ENCODE assay signal across 8 mouse cellular contexts in the genomic region with DNA sequence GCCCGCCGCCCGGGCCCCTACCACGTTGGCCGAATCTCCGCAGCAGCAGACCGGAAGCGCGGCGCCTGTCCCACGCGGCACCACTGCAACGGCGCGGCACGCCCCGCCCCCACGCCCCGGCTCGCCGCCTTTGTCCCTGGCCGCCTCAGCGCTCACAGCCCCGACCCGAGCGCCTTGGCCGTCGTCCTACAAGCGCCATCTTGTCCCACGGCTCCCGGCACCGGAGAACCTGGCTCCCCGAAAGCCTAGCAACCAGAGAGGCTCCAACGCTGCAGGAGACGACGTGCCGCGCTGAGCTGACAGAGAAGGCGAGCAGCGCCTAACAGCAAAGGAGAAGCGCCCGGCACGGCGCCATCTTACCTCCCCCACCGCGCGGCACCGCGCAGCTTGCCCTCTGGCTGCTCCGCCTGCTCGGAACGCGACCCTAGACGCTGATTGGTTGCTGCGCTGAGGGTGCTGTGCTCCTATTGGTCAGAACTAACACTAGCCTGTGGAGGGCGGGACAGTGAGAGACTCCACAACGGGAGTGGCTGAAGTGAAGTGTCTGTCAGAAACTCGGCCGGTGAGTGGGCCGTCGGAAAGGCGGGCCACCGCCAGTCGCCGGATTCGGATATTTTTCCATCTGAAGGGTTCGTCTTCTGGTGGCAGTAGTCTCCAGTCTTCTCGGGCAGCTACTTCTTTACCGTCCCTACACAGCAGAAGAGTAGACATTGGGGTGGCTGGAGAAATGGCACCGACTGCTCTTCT. TPM values are rescaled to one million over a fixed set of nuclear protein-coding genes. Genes with fewer than 3 reads are reported as not detected.
A peak's percentile ranks its signal among the peaks of the same experiment; 100 is the strongest.
DNase-seq lines count a peak whose midpoint lies in the region; ATAC-seq and TF ChIP-seq lines count a peak whose summit lies in the region.

A gene (minus strand): TSS at position 384 of the 747 bp plus-strand sequence.

- no peaks in the 10 kb centered on the region for H3K27me3 ChIP-seq in forebrain, embryonic 10.5 days (ENCODE audit: poor library complexity, severe bottlenecking)
- H3K27me3 ChIP-seq in heart, embryonic 15.5 days: no peaks in the 10 kb centered on the region
- H3K27me3 ChIP-seq in liver, embryonic 14.5 days (ENCODE audit: control insufficient read depth, insufficient read depth, low read length): no peaks in the 10 kb centered on the region
- no peaks in the 10 kb centered on the region for H3K27me3 ChIP-seq in neural tube, embryonic 11.5 days (ENCODE audit: control insufficient read depth, insufficient read depth, low read length)
- no peaks in the 10 kb centered on the region for H3K27me3 ChIP-seq in stomach, postnatal 0 days (ENCODE audit: control insufficient read depth, insufficient read depth, low read length)

- no peak for TF ChIP-seq EP300 in liver, embryonic 14.5 days (IDR thresholded peaks at IDR 0.05; ENCODE audit: low read depth)
- TF ChIP-seq EP300 in stomach, postnatal 0 days (optimal IDR thresholded peaks at IDR 0.05): peak; percentile 44

- H3K4me1 ChIP-seq in forebrain, embryonic 10.5 days: peaks cover 20% of the 10 kb centered on the region
- peaks cover 10% of the 10 kb centered on the region for H3K4me1 ChIP-seq in heart, embryonic 15.5 days (replicated peaks)
- peaks cover 3 to 6% of the 10 kb centered on the region in 2 experiments for H3K4me1 ChIP-seq in liver, embryonic 14.5 days (replicated peaks; ENCODE audit: control insufficient read depth in 2 of 2, insufficient read depth in 2 of 2, low read length in 1 of 2)
- no peaks in the 10 kb centered on the region for H3K4me1 ChIP-seq in neural tube, embryonic 11.5 days (ENCODE audit: control insufficient read depth, insufficient read depth, low read length)
- H3K4me1 ChIP-seq in stomach, postnatal 0 days (replicated peaks; ENCODE audit: control insufficient read depth, insufficient read depth): 0 out of 2 replicates have a peak, but pooled peaks cover 3% of the 10 kb centered on the region

- H3K9me3 ChIP-seq in forebrain, embryonic 10.5 days: no peaks in the 10 kb centered on the region
- no peaks in the 10 kb centered on the region for H3K9me3 ChIP-seq in heart, embryonic 15.5 days (replicated peaks)
- no peaks in the 10 kb centered on the region for H3K9me3 ChIP-seq in liver, embryonic 14.5 days (ENCODE audit: control insufficient read depth, low read length)
- H3K9me3 ChIP-seq in neural tube, embryonic 11.5 days (ENCODE audit: control insufficient read depth, low read length): no peaks in the 10 kb centered on the region
- no peaks in the 10 kb centered on the region for H3K9me3 ChIP-seq in stomach, postnatal 0 days (ENCODE audit: control insufficient read depth, low read length)

- DNase-seq in CD8-positive naive resting alpha-beta T cell, adult 2 months (ENCODE audit: low read depth in 2 of 2, low spot score in 2 of 2): peak; percentile 96 to 97
- DNase-seq in c-Kit-positive CD71-negative TER-119-negative erythroid progenitor cells, embryonic 14.5 days (ENCODE audit: low read depth): peak; percentile 97
- peak; percentile 98 for DNase-seq in forebrain, embryonic 10.5 days (ENCODE audit: extremely low spot score, low spot score)
- peak; percentile 97 to 99 for DNase-seq in kidney, postnatal 25 days
- DNase-seq in liver, embryonic 14.5 days (ENCODE audit: low read depth in 3 of 3, low spot score in 3 of 3): peak; percentile 99
- peak; percentile 98 for DNase-seq in neural tube, embryonic 11.5 days (ENCODE audit: low spot score)
- DNase-seq in stomach, postnatal 0 days (ENCODE audit: low spot score): peak; percentile 97

- peak within 1 kb of the TSS; percentile 89 for H3K4me3 ChIP-seq in forebrain, embryonic 10.5 days
- H3K4me3 ChIP-seq in heart, embryonic 15.5 days: peak within 1 kb of the TSS; percentile 94
- peak within 1 kb of the TSS; percentile 72 to 83 for H3K4me3 ChIP-seq in liver, embryonic 14.5 days (ENCODE audit: insufficient read depth in 1 of 2, low read depth in 2 of 2, low read length in 2 of 2)
- peak within 1 kb of the TSS; percentile 79 for H3K4me3 ChIP-seq in neural tube, embryonic 11.5 days (ENCODE audit: low read depth, low read length)
- peak within 1 kb of the TSS; percentile 80 for H3K4me3 ChIP-seq in stomach, postnatal 0 days (ENCODE audit: low read depth, low read length)

- H3K4me2 ChIP-seq in heart, embryonic 15.5 days: peak within 1 kb of the TSS; percentile 83
- H3K4me2 ChIP-seq in liver, embryonic 14.5 days (ENCODE audit: low read depth): peak within 1 kb of the TSS; percentile 94
- H3K4me2 ChIP-seq in neural tube, embryonic 11.5 days (ENCODE audit: low read depth): peak within 1 kb of the TSS; percentile 62
- H3K4me2 ChIP-seq in stomach, postnatal 0 days (replicated peaks; ENCODE audit: low read depth): peak within 1 kb of the TSS; percentile 77

- peak; percentile 100 for ATAC-seq in heart, embryonic 15.5 days (replicated peaks; ENCODE audit: insufficient number of reproducible peaks, insufficient read depth, low FRiP score, low read depth)
- ATAC-seq in liver, embryonic 14.5 days (ENCODE audit: insufficient read depth): peak; percentile 99
- peak; percentile 100 for ATAC-seq in neural tube, embryonic 11.5 days (ENCODE audit: insufficient read depth, low FRiP score, low TSS enrichment)
- peak; percentile 100 for ATAC-seq in stomach, postnatal 0 days (ENCODE audit: low FRiP score, low TSS enrichment)

- WGBS in forebrain, embryonic 10.5 days: under 1% methylated on average over 70 of the region's 70 CpGs
- under 1% methylated on average over 66 of the region's 70 CpGs for WGBS in heart, embryonic 15.5 days
- under 1% methylated on average over 69 of the region's 70 CpGs for WGBS in liver, embryonic 14.5 days (ENCODE audit: insufficient replicate concordance)
- under 1% methylated on average over 69 of the region's 70 CpGs for WGBS in neural tube, embryonic 11.5 days
- under 1% methylated on average over 68 of the region's 70 CpGs for WGBS in stomach, postnatal 0 days

- H3K36me3 ChIP-seq in forebrain, embryonic 10.5 days (replicated peaks): peaks cover 56% of the 10 kb centered on the region
- H3K36me3 ChIP-seq in heart, embryonic 15.5 days: peaks cover 31% of the 10 kb centered on the region
- peaks cover 21% of the 10 kb centered on the region for H3K36me3 ChIP-seq in liver, embryonic 14.5 days (replicated peaks; ENCODE audit: control insufficient read depth, insufficient read depth, low read depth)
- peaks cover 9% of the 10 kb centered on the region for H3K36me3 ChIP-seq in neural tube, embryonic 11.5 days (ENCODE audit: control insufficient read depth, insufficient read depth, low read length)
- H3K36me3 ChIP-seq in stomach, postnatal 0 days (ENCODE audit: control insufficient read depth, insufficient read depth, low read length): peaks cover 4% of the 10 kb centered on the region

- H3K9ac ChIP-seq in heart, embryonic 15.5 days: peak within 1 kb of the TSS; percentile 93
- H3K9ac ChIP-seq in liver, embryonic 14.5 days (replicated peaks): peak within 1 kb of the TSS; percentile 80
- peak within 1 kb of the TSS; percentile 97 for H3K9ac ChIP-seq in neural tube, embryonic 11.5 days (ENCODE audit: low read length)
- peak within 1 kb of the TSS; percentile 93 for H3K9ac ChIP-seq in stomach, postnatal 0 days (ENCODE audit: low read length)

- peak; percentile 20; the same call in 1 of the 2 replicates for TF ChIP-seq CTCF in liver, embryonic 14.5 days (IDR thresholded peaks at IDR 0.05; ENCODE audit: low read depth)
- peak; percentile 31; the same call in 1 of the 2 replicates for TF ChIP-seq CTCF in stomach, postnatal 0 days (IDR thresholded peaks at IDR 0.05; ENCODE audit: low read depth)

- H3K27ac ChIP-seq in forebrain, embryonic 10.5 days: peak within 1 kb of the TSS; percentile 100
- peak within 1 kb of the TSS; percentile 99 for H3K27ac ChIP-seq in heart, embryonic 15.5 days
- peak within 1 kb of the TSS; percentile 65 for H3K27ac ChIP-seq in liver, embryonic 14.5 days
- peak within 1 kb of the TSS; percentile 98 for H3K27ac ChIP-seq in neural tube, embryonic 11.5 days (ENCODE audit: low read depth, low read length)
- peak within 1 kb of the TSS; percentile 99 for H3K27ac ChIP-seq in stomach, postnatal 0 days (replicated peaks)

RNA-seq across cellular contexts. Expression of the gene that starts here (rescaled TPM):
- 144 and 145 TPM in 2 replicates for polyA plus RNA-seq in forebrain, embryonic 10.5 days (2016; fragmentation: Nextera tagmentation; extraction: Ambion mirVana)
- 70.0 and 81.2 TPM in 2 replicates for polyA plus RNA-seq in heart, embryonic 15.5 days (2015; fragmentation: Nextera tagmentation; extraction: Ambion mirVana)
- 17.5 and 21.7 TPM in 2 replicates for polyA plus RNA-seq in liver, embryonic 14.5 days (2012; rRNA removed)
- 31.1 and 35.6 TPM in 2 replicates for polyA plus RNA-seq in liver, embryonic 14.5 days (2014; fragmentation: Nextera tagmentation; extraction: Ambion mirVana)
- 142 and 143 TPM in 2 replicates for polyA plus RNA-seq in neural tube, embryonic 11.5 days (2014; fragmentation: Nextera tagmentation; extraction: Ambion mirVana)
- 44.3 and 44.9 TPM in 2 replicates for polyA plus RNA-seq in stomach, postnatal 0 days (2015; fragmentation: Nextera tagmentation; extraction: Ambion mirVana)

Comparison
In these comparisons a context has a peak if more than half of its experiments do, and no peak if none do; other contexts are left out.
1. Peak in every context shown above with its lines: DNase-seq, ATAC-seq, H3K4me3 ChIP-seq and H3K27ac ChIP-seq.